Mouse (Mus musculus): Measurements from ENCODE around the gene Gga3. TPM values are rescaled to one million over a fixed set of nuclear protein-coding genes. Genes with fewer than 3 reads are reported as not detected.

Gga3 gene
- polyA plus RNA-seq, 1 experiment from 2014 or later = 24.5 TPM

DNA sequence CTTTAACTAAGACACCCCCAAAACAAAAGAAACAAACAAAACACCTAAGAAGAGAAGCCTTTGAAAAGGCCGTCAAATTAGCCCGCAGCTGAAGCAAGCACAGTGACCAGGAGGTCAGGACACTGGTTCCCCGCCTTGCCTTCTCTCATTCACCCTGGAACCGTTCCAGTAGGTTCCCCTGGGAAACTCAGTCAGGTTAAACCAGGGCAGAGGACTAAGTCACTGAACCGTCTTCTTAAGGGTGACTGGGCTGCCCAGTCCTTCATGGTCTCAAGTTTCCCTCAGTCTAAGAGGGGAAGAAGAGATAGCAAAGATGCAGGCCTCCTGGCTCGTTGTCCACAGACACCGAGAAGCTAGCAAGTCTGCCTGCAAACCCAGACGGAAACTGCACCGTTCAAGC, 22.0 kb upstream of the Gga3 start:
- peak overlapping the region; percentile 85 for H3K27ac ChIP-seq (ENCODE audit: low read length)
- ATAC-seq (ENCODE audit: low FRiP score, low TSS enrichment) = peak; percentile 14; the same call in 1 of the 2 replicates
- 0 out of 2 replicates have a peak overlapping the region, but pooled peaks have one; percentile 2 for H3K9ac ChIP-seq (replicated peaks; ENCODE audit: low read length)
- peaks cover 18% of the 10 kb centered on the region for H3K4me1 ChIP-seq (ENCODE audit: insufficient read depth, low read length)
- 28% methylated on average over 9 of the region's 9 CpGs for WGBS
- peak overlapping the region; percentile 12; the same call in 1 of the 2 replicates for H3K4me3 ChIP-seq (ENCODE audit: low read length)
- H3K27me3 ChIP-seq (ENCODE audit: insufficient read depth, low read length) = no peaks in the 10 kb centered on the region
- H3K36me3 ChIP-seq (ENCODE audit: insufficient read depth, low read length) = peaks cover 18% of the 10 kb centered on the region
- H3K9me3 ChIP-seq (ENCODE audit: low read length) = no peaks in the 10 kb centered on the region
- peak overlapping the region; percentile 87 for H3K4me2 ChIP-seq (replicated peaks; ENCODE audit: low read depth, low read length)

DNA sequence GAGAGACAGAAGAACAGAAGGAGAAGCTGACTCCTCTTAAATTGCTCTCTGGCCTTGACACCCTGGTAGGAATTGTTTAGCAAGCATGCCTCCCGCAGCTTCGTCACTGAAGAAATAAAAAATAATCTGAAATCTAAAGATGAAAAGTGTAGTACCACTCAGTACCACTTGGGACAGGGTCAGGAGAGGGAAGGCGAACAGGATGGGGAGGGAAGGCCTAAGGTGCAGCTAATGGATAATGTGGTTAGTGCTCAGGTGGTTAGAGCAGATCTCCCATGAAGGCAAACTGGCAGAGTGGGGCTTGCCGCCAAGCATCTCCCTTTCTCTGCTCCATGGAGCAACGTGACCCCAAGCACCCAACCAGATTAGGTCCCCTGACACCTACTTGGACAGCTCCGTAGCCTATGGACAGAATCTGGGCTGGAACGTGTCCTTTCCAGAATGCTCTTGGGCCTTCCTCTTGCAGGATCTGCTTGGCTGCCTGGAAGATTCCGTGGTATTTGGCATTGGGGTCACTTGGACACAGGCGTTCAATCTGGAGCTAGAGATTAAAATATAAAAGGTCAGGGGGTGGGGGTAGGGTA, 19.7 kb upstream of the Gga3 start:
- H3K9ac ChIP-seq (replicated peaks; ENCODE audit: low read length) = no peak overlapping the region
- WGBS = 76% methylated on average over 9 of the region's 9 CpGs
- H3K4me3 ChIP-seq (ENCODE audit: low read length) = no peak overlapping the region
- no peaks in the 10 kb centered on the region for H3K9me3 ChIP-seq (ENCODE audit: low read length)
- no peaks in the 10 kb centered on the region for H3K27me3 ChIP-seq (ENCODE audit: insufficient read depth, low read length)
- no peak overlapping the region for H3K27ac ChIP-seq (ENCODE audit: low read length)
- no peak for ATAC-seq (ENCODE audit: low FRiP score, low TSS enrichment)
- H3K4me2 ChIP-seq (replicated peaks; ENCODE audit: low read depth, low read length) = no peak overlapping the region
- H3K4me1 ChIP-seq (ENCODE audit: insufficient read depth, low read length) = peaks cover 16% of the 10 kb centered on the region
- H3K36me3 ChIP-seq (ENCODE audit: insufficient read depth, low read length) = peaks cover 30% of the 10 kb centered on the region

DNA sequence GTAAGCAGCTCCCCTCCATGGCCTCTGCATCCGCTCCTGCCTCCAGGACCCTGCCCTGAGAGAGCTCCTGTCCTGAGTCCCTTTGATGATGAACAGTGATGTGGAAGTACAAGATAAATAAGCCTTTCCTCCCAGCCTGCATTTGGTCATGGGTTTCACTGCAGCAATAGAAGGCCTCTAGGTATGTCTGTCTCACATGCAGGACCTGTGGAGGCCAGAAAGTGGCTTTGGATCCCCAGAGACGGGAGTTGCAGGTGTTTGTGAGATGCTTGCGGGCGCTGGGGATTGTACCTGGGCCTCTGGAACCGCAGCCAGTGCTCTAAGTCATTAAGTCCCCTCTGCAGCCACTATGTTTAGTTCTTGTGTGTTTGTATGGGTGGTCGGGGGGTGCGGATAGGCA, 16.1 kb upstream of the Gga3 start:
- Histone ChIP-seq H3K4me1 (ENCODE audit: insufficient read depth, low read length) (peaks cover 9% of the 10 kb centered on the region; the same call in 1 of the 2 replicates), H3K4me2 (replicated peaks; ENCODE audit: low read depth, low read length) (no peak overlapping the region), H3K27me3 (ENCODE audit: insufficient read depth, low read length) (no peaks in the 10 kb centered on the region), H3K27ac (ENCODE audit: low read length) (no peak overlapping the region), H3K4me3 (ENCODE audit: low read length) (no peak overlapping the region), H3K9ac (replicated peaks; ENCODE audit: low read length) (no peak overlapping the region), H3K9me3 (ENCODE audit: low read length) (no peaks in the 10 kb centered on the region), H3K36me3 (ENCODE audit: insufficient read depth, low read length) (peaks cover 34% of the 10 kb centered on the region)
- no peak for ATAC-seq (ENCODE audit: low FRiP score, low TSS enrichment)
- 97% methylated on average over 7 of the region's 7 CpGs for WGBS

DNA sequence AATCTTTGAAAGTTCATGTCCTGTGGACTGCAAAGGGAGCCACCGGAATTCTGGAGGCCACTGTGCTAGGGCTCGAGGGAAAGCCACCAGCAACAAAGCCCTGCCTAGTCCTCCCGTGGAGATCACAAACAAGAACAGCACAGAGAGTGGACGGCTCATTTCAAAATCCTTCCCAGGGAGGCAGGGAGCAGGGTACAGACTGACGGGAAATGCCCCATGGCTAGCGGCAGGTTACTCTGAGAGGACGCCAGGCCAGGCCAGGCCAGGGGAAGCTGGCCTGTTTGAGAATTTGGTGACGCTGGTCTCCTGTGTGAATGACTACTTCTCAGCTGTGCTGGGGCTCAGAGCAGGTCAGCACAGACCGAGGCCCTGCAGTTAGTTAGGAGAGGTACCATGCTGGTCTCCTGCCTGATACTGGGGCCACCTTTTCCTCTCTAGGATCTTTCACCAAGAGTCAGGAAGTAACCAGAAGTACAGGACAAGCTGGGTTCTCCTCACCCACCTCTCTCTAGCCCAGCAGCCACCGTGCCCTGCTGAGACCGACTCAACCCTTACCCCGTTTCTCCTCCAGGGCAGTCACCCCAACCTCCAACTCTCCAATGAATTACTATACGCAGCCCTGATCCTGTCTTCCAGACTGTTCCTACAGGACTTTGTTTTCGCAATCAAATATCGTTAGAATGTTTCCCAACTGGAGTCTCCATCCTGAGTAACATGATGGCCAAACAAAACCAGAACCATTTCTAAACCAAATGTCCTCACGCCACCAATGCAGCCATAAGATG, 15.1 kb upstream of the Gga3 start:
- no peak for ATAC-seq (ENCODE audit: low FRiP score, low TSS enrichment)
- H3K9ac ChIP-seq (replicated peaks; ENCODE audit: low read length) = no peak overlapping the region
- WGBS = 89% methylated on average over 16 of the region's 16 CpGs
- H3K4me1 ChIP-seq (ENCODE audit: insufficient read depth, low read length) = peaks cover 19% of the 10 kb centered on the region
- H3K4me2 ChIP-seq (replicated peaks; ENCODE audit: low read depth, low read length) = no peak overlapping the region
- no peak overlapping the region for H3K27ac ChIP-seq (ENCODE audit: low read length)
- H3K9me3 ChIP-seq (ENCODE audit: low read length) = no peaks in the 10 kb centered on the region
- peaks cover 34% of the 10 kb centered on the region for H3K36me3 ChIP-seq (ENCODE audit: insufficient read depth, low read length)
- no peak overlapping the region for H3K4me3 ChIP-seq (ENCODE audit: low read length)
- H3K27me3 ChIP-seq (ENCODE audit: insufficient read depth, low read length) = no peaks in the 10 kb centered on the region

DNA sequence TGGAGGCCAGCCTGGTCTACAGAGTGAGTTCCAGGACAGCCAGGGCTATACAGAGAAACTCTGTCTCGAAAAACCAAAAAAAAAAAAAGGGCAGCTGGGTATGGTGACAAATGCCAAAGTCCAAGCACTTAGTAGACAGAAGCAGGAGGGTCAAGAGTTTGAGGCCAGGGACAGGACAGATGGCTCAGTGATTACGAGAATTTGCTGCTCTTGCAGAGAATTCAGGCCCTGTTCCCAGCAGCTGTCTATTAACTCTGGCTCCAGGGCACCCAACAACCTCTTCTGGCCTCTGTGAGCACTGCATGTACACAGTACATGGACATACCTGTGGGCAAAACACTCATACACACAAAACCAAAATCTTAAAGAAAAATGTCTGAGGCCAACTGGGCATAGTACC, 14.2 kb upstream of the Gga3 start:
- no peaks in the 10 kb centered on the region for H3K9me3 ChIP-seq (ENCODE audit: low read length)
- no peak overlapping the region for H3K4me2 ChIP-seq (replicated peaks; ENCODE audit: low read depth, low read length)
- H3K4me3 ChIP-seq (ENCODE audit: low read length) = no peak overlapping the region
- H3K36me3 ChIP-seq (ENCODE audit: insufficient read depth, low read length) = peaks cover 33% of the 10 kb centered on the region
- H3K27me3 ChIP-seq (ENCODE audit: insufficient read depth, low read length) = no peaks in the 10 kb centered on the region
- no peak overlapping the region for H3K9ac ChIP-seq (replicated peaks; ENCODE audit: low read length)
- H3K4me1 ChIP-seq (ENCODE audit: insufficient read depth, low read length) = peaks cover 28% of the 10 kb centered on the region
- no peak overlapping the region for H3K27ac ChIP-seq (ENCODE audit: low read length)
- ATAC-seq (ENCODE audit: low FRiP score, low TSS enrichment) = no peak
- WGBS = 89% methylated on average over 2 of the region's 2 CpGs

DNA sequence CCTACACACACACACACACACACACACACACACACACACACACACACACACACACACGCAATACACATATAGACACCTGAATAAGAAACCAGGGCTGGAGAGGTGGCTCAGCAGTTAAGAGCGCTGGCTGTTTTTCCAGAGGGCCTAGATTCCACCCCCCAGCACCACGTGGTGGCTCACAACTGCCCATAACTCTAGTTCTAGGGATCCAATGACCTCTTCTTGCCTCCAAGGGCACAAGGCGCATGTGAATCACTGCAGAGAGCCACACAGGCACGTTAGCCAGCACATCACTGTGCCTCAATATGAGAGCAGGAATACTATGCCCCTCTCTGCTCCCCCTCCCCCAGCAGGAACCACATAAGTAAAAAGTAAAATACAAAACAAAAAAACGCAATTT, 13.0 kb upstream of the Gga3 start:
- Histone ChIP-seq H3K4me3 (ENCODE audit: low read length) (no peak overlapping the region), H3K4me1 (ENCODE audit: insufficient read depth, low read length) (peaks cover 31% of the 10 kb centered on the region), H3K9ac (replicated peaks; ENCODE audit: low read length) (no peak overlapping the region), H3K27ac (ENCODE audit: low read length) (no peak overlapping the region), H3K4me2 (replicated peaks; ENCODE audit: low read depth, low read length) (no peak overlapping the region), H3K9me3 (ENCODE audit: low read length) (no peaks in the 10 kb centered on the region), H3K36me3 (ENCODE audit: insufficient read depth, low read length) (peaks cover 22% of the 10 kb centered on the region), H3K27me3 (ENCODE audit: insufficient read depth, low read length) (no peaks in the 10 kb centered on the region)
- 80% methylated on average over 6 of the region's 6 CpGs for WGBS
- no peak for ATAC-seq (ENCODE audit: low FRiP score, low TSS enrichment)

DNA sequence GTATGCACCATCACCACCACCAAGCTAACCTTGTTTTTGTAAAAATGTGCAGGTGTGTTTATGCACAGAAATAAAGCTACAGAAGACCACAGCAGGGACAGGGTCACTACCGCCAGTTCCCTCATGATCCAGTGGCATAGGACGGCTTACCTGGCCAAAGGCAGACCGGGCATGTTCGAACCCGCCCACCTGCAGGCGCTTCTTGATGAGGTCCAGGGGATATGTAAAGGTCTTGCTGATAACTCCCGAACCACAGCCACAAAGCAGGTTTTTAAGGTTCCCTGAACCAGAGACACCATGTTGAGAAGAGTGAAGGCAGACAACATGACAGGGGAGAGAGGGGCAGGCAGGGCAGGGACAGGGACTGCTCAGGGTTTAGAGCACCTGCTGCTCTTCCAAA, 12.5 kb upstream of the Gga3 start:
- ATAC-seq (ENCODE audit: low FRiP score, low TSS enrichment) = no peak
- 91% methylated on average over 7 of the region's 7 CpGs for WGBS

DNA sequence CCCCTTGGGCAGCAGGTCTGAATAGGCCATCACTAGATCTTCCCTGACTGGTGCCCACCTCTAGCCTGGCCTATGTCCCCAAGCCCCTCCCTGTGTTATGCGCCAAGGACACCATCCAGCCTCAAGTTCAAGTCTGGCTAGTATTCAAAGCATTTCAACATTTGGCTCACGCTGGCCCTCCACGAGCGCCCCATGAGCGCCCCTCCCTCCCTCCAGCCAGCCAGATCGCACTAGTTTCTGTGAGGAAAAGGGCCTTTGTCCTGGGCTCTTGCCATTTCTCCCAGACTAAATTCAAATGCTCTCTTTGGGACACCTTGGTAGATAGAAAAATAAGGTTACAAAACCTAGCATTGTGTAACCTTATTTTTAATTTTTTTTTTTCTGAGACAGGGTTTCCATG, 12.0 kb upstream of the Gga3 start:
- Histone ChIP-seq H3K27ac (ENCODE audit: low read length) (peak overlapping the region; percentile 45; the same call in 1 of the 2 replicates), H3K4me3 (ENCODE audit: low read length) (no peak overlapping the region), H3K9me3 (ENCODE audit: low read length) (no peaks in the 10 kb centered on the region), H3K36me3 (ENCODE audit: insufficient read depth, low read length) (peaks cover 16% of the 10 kb centered on the region), H3K27me3 (ENCODE audit: insufficient read depth, low read length) (no peaks in the 10 kb centered on the region), H3K4me1 (ENCODE audit: insufficient read depth, low read length) (peaks cover 41% of the 10 kb centered on the region), H3K9ac (replicated peaks; ENCODE audit: low read length) (no peak overlapping the region), H3K4me2 (replicated peaks; ENCODE audit: low read depth, low read length) (no peak overlapping the region)
- ATAC-seq (ENCODE audit: low FRiP score, low TSS enrichment) = no peak
- 92% methylated on average over 6 of the region's 6 CpGs for WGBS

More for the DNA sequence above, 12.5 kb upstream of the Gga3 start:
- H3K4me3 ChIP-seq (ENCODE audit: low read length) = no peak overlapping the region
- no peak overlapping the region for H3K9ac ChIP-seq (replicated peaks; ENCODE audit: low read length)
- H3K9me3 ChIP-seq (ENCODE audit: low read length) = no peaks in the 10 kb centered on the region
- H3K27me3 ChIP-seq (ENCODE audit: insufficient read depth, low read length) = no peaks in the 10 kb centered on the region
- H3K4me1 ChIP-seq (ENCODE audit: insufficient read depth, low read length) = peaks cover 37% of the 10 kb centered on the region
- no peak overlapping the region for H3K4me2 ChIP-seq (replicated peaks; ENCODE audit: low read depth, low read length)
- no peak overlapping the region for H3K27ac ChIP-seq (ENCODE audit: low read length)
- peaks cover 20% of the 10 kb centered on the region for H3K36me3 ChIP-seq (ENCODE audit: insufficient read depth, low read length)

DNA sequence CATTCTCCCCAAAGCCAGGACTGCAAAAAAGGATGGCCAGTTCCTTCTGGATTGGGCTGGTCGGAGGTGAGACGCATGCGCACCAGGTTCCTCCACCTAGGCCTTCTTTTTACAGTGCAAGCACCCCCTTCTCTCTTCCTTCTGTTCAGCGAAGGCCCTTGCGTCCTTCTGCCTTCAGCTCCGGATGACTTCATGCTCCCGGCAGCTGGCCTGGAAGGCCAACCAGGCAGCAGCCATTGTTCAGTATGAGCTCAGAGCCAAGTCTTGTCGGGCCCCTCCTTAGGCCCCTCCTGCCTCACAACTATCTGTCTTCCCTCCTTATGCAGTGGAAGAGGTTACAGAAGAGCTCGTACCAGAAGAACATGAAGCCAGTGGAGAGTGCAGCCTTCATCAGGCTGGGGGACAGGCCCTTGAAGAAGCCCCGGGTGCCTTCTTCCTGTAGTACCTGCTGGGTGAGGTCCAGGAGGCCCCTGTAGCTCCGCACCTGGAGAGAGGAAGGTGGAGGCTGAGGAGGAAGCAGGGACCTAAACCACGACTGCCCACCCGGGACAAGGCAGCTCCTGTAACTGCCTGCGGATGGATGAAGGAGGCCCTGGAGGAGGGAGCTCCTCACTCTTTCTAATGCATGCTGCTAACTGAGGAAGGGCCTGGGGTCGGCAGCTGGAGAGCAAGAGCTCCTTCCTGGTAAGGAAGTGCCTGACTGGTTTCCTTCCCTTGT, 11.4 kb upstream of the Gga3 start:
- Histone ChIP-seq H3K27me3 (ENCODE audit: insufficient read depth, low read length) (no peaks in the 10 kb centered on the region), H3K4me2 (replicated peaks; ENCODE audit: low read depth, low read length) (no peak overlapping the region), H3K36me3 (ENCODE audit: insufficient read depth, low read length) (peaks cover 11% of the 10 kb centered on the region), H3K4me1 (ENCODE audit: insufficient read depth, low read length) (peaks cover 41% of the 10 kb centered on the region), H3K9ac (replicated peaks; ENCODE audit: low read length) (0 out of 2 replicates have a peak overlapping the region, but pooled peaks have one; percentile 31), H3K9me3 (ENCODE audit: low read length) (no peaks in the 10 kb centered on the region), H3K4me3 (ENCODE audit: low read length) (no peak overlapping the region), H3K27ac (ENCODE audit: low read length) (peak overlapping the region; percentile 45)
- no peak for ATAC-seq (ENCODE audit: low FRiP score, low TSS enrichment)
- WGBS = 69% methylated on average over 15 of the region's 15 CpGs
